Mouse (Mus musculus) brain, embryonic 18.5 days (tissue): ENCODE results near the gene Meiob.

Experiments
- DNase-seq: peaks from one replicate; pipeline ENCODE4 v3.0.0-alpha.2; 2012; ENCODE audit warnings: low read depth, low spot score

Meiob gene

GRCm38 (mm10) chr17:24803952-24804951 lies at the start of gene Meiob:
Gene Meiob, plus strand, starts transcription at chr17:24804289.
- no peak for DNase-seq

DNA sequence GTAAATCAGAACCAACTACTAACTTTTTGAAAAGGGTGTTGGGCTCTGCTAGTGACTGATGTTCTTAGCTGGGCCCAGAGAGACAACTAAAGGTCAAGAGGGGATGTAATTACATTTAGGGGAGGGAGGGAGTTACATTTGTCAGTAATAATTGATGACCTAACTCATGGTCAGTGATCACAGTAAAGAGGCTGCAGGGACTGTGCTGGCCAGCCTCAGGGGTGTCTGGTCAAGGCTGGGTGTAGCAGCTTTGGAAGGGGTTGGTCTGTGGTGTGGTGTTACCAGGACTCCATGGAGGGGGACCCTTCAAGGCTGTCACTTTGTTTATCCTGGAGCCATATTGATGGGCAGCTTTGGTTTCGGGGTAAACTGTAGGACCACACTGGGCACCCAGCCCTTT lies 46.7 kb upstream of the Meiob start:
- no peak for DNase-seq

GRCm38 (mm10) chr17:24761121-24761520 lies 43.0 kb upstream of the Meiob start:
- no peak for DNase-seq

DNA sequence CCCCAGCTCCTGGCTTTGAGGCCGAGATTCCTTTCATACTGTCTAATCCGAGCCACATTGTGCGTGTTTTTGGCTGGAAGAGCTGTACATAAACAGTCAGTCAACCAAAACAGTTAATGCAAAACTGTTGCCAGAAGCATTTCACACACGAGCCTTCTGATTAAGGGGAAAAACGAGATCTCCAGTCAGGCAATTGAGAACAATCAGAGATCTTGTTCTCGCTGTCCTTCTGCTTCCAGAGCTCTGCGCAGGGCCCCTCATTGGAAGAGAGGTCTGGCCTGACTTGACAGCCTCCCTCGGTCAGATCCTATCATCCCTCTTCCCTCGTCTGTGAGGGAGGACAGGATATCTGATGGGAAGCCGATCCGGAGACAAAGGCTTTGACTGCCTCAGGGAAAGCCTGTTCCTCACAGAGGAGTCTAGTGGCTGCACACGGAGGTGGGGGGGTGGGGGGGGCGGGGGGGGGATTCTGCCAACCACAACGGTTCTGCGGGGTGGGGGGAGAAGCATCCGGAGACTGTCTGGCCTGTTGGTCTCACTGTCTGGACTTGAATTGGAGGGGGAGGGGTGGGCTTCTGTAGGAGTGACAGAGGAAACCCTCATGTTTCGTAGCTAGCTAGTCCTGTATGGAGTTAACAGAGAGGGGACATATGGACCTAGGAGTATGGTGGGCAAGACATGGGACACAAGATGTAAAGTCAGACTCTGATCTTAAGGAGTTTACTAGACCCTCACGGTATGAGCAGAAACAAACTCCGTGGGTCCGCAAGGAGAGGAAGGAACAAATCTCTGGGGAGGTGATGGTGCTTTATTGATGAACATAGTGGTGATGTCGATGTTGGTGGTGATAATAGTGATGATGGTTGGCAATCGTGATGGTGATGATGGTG lies 38.8 kb upstream of the Meiob start:
- DNase-seq, result no peak

DNA sequence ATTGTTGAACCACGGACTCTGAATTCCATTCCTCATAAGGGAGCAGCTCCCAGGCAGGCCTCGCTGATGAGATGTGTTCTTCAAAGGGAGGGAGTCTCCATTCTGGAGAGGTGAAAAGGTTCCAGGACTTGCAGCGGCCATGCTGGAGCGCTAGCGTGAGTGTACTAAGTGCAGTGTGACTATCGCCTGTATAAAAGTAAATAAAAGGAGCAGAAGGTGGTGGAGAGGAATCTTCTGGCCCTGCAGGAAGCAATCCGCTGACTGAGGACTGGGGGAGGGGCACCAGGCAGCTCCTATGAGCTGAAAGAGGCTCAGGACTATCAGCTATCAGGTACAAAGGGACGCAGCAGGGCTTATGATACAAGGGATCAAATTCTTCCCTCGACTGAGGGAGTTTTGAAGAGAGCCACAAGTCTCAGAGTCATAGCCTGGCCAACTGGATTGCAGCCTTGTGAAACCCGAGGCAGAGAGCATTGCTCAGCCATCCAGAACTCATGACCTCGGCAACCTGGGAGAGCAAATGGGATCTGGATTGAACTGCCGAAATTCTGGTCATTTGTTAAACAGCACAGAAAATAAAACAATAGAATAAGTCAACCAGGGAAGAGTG lies 37.7 kb upstream of the Meiob start:
- no peak for DNase-seq

DNA sequence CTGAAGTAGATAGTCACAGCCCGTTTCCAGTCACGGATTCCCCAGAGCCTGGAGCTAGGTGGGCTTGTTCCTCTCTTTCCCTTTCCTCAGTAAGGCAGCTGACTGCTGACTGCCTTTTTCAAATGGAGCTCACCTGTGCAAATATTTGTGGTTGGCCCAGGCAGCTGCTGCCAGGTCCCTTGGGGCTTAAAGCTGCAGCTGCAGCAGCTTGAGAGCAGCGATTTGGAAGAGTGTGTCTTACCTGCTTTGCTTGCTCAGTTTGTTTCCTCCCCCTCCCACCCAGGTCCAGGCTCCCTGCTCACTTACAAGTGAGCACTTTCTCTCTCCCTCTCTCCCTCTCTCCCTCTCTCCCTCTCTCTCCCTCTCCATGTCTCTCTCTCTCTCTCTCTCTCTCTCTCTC lies 34.9 kb upstream of the Meiob start:
- DNase-seq, result no peak

GRCm38 (mm10) chr17:24773241-24773640 lies 30.8 kb upstream of the Meiob start:
- DNase-seq, result no peak

- DNase-seq, result no peak
Measured at GRCm38 (mm10) chr17:24775173-24775572, 28.9 kb upstream of the Meiob start.

- DNase-seq, result no peak
Measured at GRCm38 (mm10) chr17:24777073-24777472, 27.0 kb upstream of the Meiob start.

DNA sequence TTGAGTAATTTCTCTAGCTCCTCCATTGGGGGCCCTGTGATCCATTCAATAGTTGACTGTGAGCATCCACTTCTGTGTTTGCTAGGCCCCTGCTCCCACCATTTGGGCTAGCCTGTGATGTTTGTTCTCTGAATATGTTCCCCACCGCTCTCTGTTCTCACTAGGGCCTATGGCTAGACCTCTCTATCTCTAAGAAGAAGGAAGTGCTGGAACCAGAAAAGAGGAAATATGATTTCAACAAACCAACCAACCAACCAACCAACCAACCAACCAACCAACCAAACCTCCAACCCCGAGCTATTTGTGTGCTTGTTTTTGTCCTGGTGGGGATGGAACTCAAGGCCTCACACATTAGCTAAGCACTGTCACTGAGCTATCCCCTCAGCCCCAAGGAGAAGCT lies 23.3 kb upstream of the Meiob start:
- no peak for DNase-seq

DNA sequence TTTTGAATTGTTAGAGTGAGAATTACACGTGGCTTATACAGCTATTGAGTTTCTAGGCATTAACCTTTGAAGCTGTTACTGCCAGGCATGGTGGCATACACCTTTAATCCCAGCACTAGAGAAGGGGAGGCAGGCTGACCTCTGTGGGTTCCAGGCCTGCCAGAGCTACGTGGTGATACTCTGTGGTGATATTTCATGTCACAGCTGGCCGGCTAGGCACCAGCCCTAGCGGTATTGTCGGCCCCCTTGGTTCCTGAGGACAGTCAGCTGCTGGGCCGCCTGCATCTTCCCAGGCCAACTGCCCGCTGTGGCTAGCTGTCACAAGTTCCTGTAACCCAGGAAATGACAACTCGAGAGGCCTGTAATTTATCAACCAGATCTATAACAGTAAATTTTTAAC lies 11.9 kb upstream of the Meiob start:
- DNase-seq, result no peak

GRCm38 (mm10) chr17:24794791-24795190 lies 9.3 kb upstream of the Meiob start:
- no peak for DNase-seq

- DNase-seq, result no peak
Measured at GRCm38 (mm10) chr17:24796969-24797368, 7.1 kb upstream of the Meiob start.

DNA sequence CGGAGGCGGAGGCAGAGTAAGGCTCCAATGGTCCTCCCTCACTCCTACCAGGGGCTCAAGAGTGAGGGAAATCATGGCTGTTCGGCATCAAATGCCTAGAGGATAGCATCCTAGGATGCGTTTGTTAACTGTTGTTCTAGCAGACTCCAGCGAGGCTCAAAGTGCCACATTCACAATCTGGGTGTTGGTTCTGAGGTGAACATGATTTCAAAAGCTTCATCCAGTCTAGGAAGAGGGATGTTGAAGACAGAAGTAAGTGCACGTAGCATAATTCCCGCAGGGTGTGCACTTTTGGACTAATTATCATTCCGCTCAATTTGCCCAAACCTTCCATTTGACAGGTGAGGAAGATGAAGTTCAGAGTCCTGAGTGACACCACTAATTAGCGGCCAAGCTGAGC lies 5.9 kb upstream of the Meiob start:
- DNase-seq, result no peak

GRCm38 (mm10) chr17:24799476-24799875 lies 4.6 kb upstream of the Meiob start:
- DNase-seq, result no peak

- no peak for DNase-seq
Measured at GRCm38 (mm10) chr17:24800524-24800923, 3.6 kb upstream of the Meiob start.

DNA sequence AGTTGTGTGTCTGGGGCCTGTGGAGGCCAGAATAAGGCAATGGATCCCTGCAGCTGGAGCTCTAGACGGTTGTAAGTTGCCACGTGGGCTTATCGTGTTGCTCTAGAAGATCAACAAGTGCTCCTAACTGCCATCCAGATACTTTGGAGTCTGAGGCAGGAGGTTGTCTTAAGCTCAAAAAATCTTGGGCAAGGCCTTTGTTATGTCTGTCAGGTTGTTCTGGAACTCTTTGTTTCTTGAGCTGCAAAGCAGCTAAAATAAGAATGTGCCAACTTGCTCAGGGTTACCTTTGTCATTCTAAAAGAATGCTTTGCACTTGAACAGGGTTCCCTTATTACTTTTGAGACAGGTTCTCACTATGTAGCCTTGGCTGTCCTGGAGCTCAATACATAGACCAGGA lies 7.1 kb downstream of the Meiob start:
- DNase-seq, result no peak

GRCm38 (mm10) chr17:24812215-24812614 lies 8.1 kb downstream of the Meiob start:
- no peak for DNase-seq

DNA sequence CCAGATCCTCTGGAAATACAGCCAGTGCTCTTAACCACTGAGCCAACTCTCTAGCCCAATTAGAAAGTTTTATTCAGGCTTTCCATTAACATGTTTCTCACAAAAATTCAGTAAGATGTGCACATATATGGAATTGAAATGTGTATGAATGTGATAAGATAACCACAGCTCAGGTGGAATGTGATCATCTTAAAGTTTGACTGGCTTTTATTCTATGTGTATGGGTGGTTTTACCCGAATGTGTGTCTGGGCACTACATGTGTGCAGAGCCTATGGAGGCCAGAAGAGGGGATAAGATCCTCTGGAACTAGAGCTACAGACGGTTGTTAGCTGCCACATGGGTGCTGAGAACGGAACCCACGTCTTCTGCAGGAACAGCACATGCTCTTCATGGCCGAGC lies 11.2 kb downstream of the Meiob start:
- DNase-seq, result no peak

- no peak for DNase-seq
Measured at GRCm38 (mm10) chr17:24817503-24817902, 13.4 kb downstream of the Meiob start.

- DNase-seq, result no peak
Measured at GRCm38 (mm10) chr17:24818172-24818571, 14.1 kb downstream of the Meiob start.

- no peak for DNase-seq
Measured at GRCm38 (mm10) chr17:24819469-24819868, 15.4 kb downstream of the Meiob start.
